Mouse (Mus musculus): ENCODE measurements around the gene Sgf29.

GRCm38 (mm10) chr7:126693781-126694180 is 44.7 kb downstream of the Sgf29 start:
- TF ChIP-seq EP300 (IDR thresholded peaks at IDR 0.05; ENCODE audit: low read depth) (no peak), CTCF (IDR thresholded peaks at IDR 0.05; ENCODE audit: low read depth) (no peak)
